Mouse (Mus musculus) gonadal fat pad, adult 2 months (tissue): ENCODE results near the gene Stom. TPM values are rescaled to one million over a fixed set of nuclear protein-coding genes. Genes with fewer than 3 reads are reported as not detected.

Experiments used
- DNase-seq: peaks from one replicate; pipeline ENCODE4 v3.0.0-alpha.2; 2012; ENCODE audit warnings: low read depth
- polyA plus RNA-seq: library from polyadenylated mRNA; depleted of rRNA; stranded (reverse); fragments of >200 nt; gene quantifications from 2 replicates; pipeline ENCODE4 v1.2.3, GENCODE M21; 2012; rRNA removed

Gene Stom
- polyA plus RNA-seq, 1 experiment, result 54.3 TPM

- no peak for DNase-seq
Measured at GRCm38 (mm10) chr2:35272881-35273280, 63.9 kb downstream of the Stom start.

DNA sequence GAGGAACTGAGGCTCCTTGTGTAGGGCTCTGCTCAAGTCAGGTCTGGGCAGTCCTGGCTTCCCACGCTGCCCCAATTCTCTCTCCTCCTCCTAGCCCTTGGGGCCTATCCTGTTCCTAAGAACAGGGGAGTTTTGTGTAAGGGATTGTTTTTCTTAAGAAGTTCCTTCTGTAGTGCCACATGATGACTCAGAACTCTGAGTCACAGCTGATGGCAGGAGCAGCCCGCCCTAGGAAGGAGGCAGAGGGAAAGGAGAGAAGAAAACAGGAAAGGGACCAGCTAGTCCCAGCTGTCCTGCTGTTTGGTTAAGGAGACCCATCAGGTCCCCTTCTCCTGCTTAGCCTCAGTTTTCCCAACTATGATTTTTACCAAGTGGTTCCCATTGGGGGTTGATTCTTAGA lies 65.0 kb downstream of the Stom start:
- DNase-seq, result peak; percentile 88

- no peak for DNase-seq
Measured at GRCm38 (mm10) chr2:35270531-35270984, 66.2 kb downstream of the Stom start.

- no peak for DNase-seq
Measured at GRCm38 (mm10) chr2:35269716-35270260, 67.0 kb downstream of the Stom start.

GRCm38 (mm10) chr2:35269136-35269535 lies 67.6 kb downstream of the Stom start:
- no peak for DNase-seq

GRCm38 (mm10) chr2:35267876-35268566 lies 68.8 kb downstream of the Stom start:
- DNase-seq, result no peak

DNA sequence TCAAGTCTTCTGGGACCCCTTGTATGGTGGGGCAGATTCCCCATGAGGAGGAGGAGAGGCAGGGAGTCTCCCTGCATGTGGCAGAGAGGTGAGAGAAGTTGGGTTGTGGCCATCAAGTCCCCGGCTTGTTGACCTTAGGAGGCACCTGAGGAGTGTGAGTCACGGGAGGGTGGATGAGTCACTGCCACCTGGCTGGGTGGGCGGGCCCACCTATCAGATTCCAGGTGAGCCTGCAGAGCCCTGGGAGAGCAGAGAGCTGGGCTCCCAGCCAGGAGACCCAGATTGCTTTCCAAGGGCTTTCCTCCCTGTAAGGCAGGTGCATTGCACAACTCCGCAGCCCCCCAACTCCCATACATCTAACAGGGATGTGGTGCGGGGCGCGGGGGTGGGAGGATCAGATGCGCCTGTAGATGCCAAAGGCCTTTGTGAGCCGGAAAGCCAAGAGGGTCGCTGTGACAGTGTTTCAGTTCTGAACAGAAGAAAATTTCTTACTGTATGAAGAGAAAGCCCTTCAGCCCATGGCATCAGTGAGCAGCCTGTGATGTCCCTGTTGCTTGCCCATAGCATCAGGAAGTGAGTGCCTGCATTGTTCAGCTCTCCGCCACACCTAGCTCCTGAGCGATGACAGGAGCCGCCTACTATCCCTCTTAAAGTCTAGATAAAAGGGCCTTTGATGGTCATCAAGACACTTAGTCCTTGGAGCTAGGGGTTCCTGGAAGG lies 69.5 kb downstream of the Stom start:
- no peak for DNase-seq

DNA sequence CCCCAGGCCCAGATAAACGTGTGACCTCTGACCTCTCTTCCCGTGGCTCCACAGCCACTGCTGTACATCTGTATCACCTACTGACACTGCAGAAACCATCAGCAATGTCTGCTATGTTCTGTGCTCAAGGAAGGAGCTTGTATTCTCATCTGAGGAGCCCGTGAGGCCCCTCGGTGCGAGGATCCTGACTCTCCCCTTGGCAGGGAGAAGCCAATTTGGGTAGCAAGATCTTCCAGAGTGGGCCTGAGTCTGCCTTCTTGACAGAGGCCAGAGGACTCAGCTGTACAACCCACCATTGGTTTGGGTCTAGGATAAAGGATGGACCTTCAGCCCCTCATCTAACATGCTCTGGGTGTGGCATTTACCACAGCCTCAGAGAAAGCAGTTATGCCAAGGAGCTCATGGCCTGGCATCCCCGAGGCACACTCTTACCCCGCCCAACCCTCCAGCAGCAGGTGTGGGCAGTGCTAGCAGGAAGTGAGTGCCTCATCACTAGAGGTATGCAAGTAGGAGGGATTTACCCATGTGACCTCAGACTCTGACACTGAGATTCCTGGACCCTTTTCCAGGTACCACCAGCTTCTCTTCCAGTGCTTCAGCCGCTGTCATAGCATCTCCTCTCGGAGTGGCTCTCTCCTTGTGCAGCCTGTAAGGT lies 70.4 kb downstream of the Stom start:
- no peak for DNase-seq

GRCm38 (mm10) chr2:35265775-35266174 lies 71.0 kb downstream of the Stom start:
- DNase-seq, result no peak

DNA sequence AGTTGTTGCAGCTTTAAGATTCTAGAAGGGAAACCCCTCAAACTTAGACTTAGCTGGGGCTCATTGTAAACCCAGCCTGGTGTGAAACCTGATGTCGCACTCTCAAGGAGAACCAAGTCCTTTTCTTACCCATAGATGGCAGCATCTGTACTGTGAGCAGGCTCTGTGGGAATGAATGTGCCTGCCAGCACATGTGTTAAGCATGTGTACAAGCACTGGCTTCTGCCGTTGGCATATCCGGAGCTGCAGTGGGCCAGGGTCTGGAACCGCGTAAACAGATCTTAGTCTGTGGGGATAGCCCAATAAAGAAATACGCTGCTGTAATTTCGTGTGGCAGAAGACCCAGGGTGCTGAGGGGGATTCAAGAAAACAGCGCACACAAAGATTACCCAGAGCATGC lies 71.5 kb downstream of the Stom start:
- no peak for DNase-seq

GRCm38 (mm10) chr2:35264095-35264494 lies 72.7 kb downstream of the Stom start:
- no peak for DNase-seq

Other genes with a start within 250 kb of the Stom start
- 0.39 and 0.54 TPM in 2 replicates for gene AI182371, start 235.4 kb downstream of the Stom start, polyA plus RNA-seq
- 8.9 and 11.5 TPM in 2 replicates for gene Cntrl, start 227.5 kb downstream of the Stom start, polyA plus RNA-seq
- gene Rab14, start 135.9 kb downstream of the Stom start, polyA plus RNA-seq, result 49.2 and 69.8 TPM in 2 replicates
- gene Gsn, start 80.6 kb downstream of the Stom start, polyA plus RNA-seq, result 3,825 and 4,184 TPM in 2 replicates
- gene 4930568D16Rik, start 30.8 kb upstream of the Stom start, polyA plus RNA-seq, result not detected in 2 replicates
- not detected in 2 replicates for gene 4930402F06Rik, start 60.2 kb upstream of the Stom start, polyA plus RNA-seq
- 29.5 and 37.9 TPM in 2 replicates for gene Ggta1, start 126.3 kb upstream of the Stom start, polyA plus RNA-seq
- gene Dab2ip, start 221.3 kb upstream of the Stom start, polyA plus RNA-seq, result 50.9 and 53.6 TPM in 2 replicates